Mouse (Mus musculus) adrenal gland, adult 18-20 months (tissue): ENCODE measurements around the gene Ptpn12. TPM values are rescaled to one million over a fixed set of nuclear protein-coding genes. Genes with fewer than 3 reads are reported as not detected.

Source experiments
- DNase-seq, 2 experiments: peaks; one replicate each; pipeline ENCODE4 v3.0.0; 2021 to 2022; ENCODE audit warnings: low spot score in 2 of 2
- long read RNA-seq, 2 experiments: library from polyadenylated mRNA; stranded (forward); transcript quantifications; one replicate each; pipeline ENCODE4 v2.0.0; 2021
- total RNA-seq, 2 experiments: library from RNA; stranded (reverse); gene quantifications; 1 replicate in 1 of 2; 2 replicates in 1 of 2; pipeline ENCODE4 v1.2.3; 2021

Ptpn12 gene
- total RNA-seq: 10 to 100 TPM; 54.9 to 55.1 TPM
- long read RNA-seq, experiment 1, transcript Ptpn12-201 (18 exons, 3,280 nt): major isoform, 9 of 20 reads
- long read RNA-seq, experiment 1, partial matches to known transcripts: 3 of 20 reads
- long read RNA-seq, experiment 1, other reads (novel, unspliced or antisense): 8 of 20 reads
- long read RNA-seq, experiment 2, transcript Ptpn12-201 (18 exons, 3,280 nt): major isoform, 12 of 39 reads
- long read RNA-seq, experiment 2, partial matches to known transcripts: 11 of 39 reads
- long read RNA-seq, experiment 2, other reads (novel, unspliced or antisense): 16 of 39 reads

GRCm38 (mm10) chr5:21055820-21056531 lies at the start of gene Ptpn12:
Gene Ptpn12, minus strand, starts transcription at chr5:21055911.
- DNase-seq: peak; percentile 96

DNA sequence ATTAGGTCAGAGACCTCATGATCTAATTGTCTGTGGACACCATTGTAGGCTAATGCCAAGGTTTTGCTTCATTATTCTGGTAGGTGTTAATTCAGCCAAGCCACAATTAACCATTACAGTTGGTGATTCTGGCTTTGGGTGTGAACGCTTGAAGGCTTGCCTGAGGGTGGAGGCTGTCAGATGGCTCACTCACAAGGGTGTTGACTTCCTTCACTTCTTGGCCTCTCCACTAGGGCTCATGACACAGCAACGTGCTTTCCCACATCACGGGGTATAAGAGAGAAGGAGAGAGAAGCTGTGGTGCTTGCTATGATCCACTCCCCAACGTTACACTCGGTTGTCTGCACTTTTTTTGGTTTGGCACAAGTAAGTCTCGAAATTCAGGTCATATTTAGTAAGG lies 35.5 kb upstream of the Ptpn12 start:
- DNase-seq: no peak

GRCm38 (mm10) chr5:21057217-21057616 lies 1.5 kb upstream of the Ptpn12 start:
- DNase-seq: no peak

DNA sequence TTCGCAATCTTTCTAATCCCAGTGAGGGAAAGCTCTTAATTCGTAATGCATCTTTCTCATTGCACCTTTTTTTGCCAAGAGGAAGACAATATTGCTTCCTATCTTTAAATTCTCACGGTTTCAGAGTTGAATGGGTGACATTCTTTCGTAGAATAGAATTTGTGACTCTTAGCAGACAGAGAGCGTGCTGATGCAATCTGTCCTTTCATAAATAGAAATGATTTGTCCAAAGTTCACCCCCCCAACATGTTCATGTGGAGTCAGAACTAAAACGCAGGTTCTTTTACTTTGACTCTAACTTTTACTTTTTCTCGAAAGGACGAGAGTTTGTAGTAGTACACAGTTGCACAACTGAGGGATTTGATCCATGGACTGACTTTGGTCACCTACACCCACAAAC lies 884 bp upstream of the Ptpn12 start:
- DNase-seq: no peak

DNA sequence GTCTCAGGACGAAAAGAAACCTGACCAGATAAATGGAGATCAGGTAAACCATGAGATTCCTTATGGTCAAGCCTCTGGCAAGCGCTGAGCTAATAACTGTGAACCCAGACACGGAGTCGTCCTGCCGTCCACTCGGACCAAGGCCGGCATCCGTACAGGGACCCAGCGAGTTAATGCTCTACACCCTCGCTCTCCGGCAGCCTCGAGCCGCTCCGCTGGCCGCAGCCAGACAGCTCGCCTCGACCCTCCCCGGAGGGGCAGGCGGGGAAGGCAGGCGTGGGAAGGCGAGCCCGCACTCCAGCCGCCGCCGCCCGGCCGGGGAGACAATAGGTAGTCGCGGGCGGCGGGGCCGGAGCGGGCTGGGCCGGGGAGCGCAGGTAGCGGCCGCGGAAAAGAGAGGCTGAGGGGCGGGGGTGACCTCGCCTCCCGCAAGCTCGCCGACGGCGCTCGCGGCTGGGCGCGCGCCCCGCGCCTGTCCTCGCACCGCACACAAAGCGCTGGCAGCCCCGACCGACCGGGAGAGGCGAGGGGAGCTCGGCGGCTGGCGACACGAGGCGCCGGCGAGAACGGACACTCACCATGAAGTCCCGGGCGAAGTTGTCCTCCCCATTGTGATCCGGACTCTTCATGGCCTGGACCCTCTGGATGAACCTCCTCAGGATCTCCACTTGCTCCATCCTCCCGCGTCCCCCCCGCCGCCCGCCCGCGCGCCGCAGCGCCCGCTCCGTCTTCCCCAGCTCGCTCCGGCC lies 466 bp downstream of the Ptpn12 start:
- DNase-seq: peak; percentile 58 to 63

DNA sequence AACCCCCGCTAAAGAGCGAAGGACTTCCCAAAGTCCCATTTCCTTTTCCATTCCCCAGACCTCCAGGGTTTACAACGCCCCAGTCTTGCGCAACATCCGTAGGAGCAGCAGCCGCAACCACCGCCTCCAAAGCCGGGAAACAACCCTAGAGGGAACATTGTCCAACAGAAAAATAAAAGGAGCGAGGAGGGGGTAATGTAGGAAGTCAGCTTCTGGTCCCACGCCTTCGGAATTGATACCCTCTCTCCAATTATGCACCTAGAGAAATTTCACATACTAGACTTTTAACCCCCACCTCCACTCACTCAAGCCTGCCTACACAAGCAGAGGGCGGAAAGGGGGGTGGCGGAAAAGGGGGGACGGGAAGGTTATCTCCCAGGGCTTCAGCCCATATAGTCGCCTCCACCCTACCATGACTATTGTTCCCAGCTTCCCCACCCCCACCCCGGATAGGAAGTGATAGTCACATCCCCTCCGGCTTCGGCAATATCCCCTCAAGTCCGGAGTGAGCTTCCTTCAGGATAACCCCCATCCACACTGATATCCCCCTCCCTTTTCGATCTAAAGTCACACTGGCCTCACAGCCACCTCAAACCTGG lies 1.1 kb downstream of the Ptpn12 start:
- DNase-seq: peak; percentile 71 to 75

GRCm38 (mm10) chr5:21053571-21054307 lies 2.0 kb downstream of the Ptpn12 start:
- peak in 1 of 2 experiments; percentile 16 for DNase-seq

DNA sequence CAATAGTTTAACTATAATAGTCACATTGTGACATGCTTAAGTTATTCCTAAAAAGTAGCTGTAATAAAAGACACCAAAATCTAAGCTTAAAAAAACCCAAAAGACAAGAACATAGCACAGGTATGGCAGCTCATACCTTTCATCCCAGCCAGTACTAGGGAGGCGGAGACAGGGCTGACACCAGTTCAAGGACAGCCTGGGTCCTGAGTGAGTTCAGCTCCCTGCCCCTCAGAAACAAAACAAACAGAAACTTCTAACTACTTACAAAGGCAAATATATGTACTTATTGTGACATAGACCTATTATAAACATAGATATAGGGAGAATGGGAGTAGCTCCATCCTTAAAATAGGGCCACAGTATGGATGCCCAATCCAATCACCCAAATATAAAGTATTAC lies 3.2 kb downstream of the Ptpn12 start:
- DNase-seq: no peak

DNA sequence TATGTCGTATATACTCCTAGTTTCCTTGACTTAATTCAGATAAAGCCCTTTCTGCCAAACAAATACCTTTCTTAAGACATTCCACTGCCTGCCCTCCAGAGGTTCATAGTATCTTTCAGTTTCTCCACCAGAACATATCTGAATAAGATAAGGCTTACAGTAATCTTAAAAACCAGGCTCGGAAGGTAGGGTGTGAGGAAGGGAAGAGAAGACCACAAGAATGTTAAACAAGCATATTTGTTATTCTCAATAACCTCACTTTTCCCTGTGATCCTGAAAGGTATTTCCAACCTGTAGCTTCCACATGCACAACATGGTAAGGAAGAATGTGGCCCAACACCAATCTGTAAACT lies 5.0 kb downstream of the Ptpn12 start:
- DNase-seq: no peak

GRCm38 (mm10) chr5:21050061-21050769 lies 5.5 kb downstream of the Ptpn12 start:
- no peak for DNase-seq

DNA sequence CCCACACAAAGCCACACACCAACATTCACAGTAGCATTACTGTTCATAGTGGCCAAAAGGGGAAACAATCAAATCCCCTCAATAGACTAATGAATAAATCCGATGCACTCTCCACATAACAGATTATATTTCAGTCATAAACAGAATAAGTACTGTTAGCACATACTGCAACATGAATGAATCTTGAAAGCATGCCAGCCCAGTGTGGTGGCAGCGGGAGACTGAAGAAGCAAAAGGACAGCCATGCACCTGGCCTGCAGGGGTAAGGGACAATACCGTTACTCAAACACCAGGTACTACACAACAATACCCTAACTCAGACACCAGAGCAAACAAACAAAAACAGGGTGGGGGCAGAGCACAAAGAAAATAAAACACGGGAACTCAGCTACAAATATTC lies 6.7 kb downstream of the Ptpn12 start:
- no peak for DNase-seq

DNA sequence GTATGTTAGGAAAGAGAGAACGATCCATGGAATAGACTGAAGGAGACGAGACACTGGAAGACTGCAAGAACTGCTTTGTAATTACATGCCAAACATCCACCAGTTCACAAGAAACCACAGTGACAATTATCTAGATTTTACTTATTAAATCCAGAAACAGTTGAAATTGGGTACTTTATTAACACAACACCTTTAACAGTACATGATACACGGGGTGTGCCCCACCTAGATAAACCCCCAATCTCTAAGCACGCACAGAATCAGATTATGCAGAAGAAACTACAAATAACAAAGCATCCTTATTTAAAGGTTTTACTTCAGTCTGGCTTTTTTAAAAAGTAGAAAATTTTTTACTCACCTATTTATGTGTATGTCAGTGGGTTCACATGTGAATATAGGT lies 8.6 kb downstream of the Ptpn12 start:
- no peak for DNase-seq

DNA sequence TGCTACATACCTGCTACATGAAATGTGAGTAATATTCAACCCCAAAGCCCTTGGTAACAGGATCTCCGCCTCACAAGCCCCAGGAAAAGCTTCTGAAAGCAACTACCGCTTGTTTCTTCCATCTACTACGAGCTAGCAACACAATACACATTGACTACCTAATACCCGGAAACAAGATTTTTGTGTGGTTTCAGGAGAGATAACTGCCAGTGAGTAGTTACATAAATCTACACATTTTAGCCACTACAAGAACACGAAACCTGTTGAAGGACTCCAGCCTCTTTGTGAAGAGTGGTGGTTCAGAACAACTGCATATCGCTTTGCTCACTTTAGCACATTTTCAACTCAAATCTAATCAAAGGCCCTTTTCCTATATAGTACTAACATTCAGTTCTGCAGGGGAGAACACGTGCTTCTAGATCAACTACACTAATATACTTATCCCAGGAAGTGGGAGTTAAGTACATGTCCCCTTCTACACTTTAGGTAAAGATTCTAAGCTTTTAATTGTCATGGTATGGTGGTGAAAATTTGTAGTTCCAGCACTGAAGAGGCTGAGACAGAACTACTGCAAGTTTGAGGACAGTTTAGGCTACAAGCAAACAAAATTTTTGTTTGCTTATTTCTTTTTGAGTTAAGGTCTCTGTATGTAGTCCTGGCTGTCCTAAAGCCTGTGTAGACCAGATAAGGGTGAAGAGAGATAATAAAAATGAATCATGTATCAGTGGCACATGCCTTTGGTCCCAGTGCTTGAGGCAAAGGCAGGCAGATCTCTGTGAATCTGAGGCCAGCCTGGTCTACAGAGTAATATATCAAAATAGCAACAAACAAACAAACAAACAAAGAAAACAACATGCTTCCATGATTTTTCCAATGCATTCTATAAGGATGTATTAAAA lies 9.3 kb downstream of the Ptpn12 start:
- no peak for DNase-seq

DNA sequence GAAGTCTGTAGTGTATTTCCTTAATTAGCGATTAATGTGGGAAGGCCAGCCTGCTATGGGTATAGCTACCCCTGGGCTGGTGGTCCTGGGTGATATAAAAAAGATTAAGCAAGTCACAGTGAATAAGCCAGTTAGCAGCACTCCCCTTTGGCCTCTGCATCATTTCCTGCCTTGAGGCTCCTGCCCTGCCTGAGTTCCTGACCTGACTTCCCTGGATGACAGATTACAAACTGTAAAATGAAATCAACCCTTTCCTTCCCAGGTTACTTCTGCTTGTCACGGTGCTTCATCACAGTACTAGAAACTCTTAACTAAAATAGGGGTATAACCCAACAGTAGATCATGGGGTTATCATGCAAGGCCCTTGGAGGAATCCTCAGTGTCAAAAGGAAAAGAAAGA lies 10.2 kb downstream of the Ptpn12 start:
- DNase-seq: no peak

DNA sequence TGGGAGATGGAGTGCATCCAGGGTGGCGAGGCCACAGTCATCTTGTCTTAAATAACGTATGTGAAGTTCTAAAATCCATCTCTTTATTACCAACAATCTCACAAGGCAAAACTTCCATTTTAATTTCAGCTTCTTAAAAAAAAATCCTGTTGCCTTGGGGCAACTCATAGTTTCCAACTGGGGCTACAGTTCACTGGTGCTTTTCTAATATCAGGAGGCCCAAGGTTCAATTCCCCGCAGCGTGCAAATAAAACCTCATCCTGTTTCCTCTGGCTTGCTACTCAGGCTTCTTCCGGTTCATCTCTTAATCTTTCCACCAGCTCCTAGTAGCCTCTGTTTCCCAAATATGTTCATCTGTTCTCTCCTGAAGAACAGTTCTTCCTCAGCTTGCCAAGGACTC lies 17.6 kb downstream of the Ptpn12 start:
- no peak for DNase-seq

GRCm38 (mm10) chr5:21035689-21036480 lies 19.8 kb downstream of the Ptpn12 start:
- DNase-seq: no peak

- DNase-seq: no peak
Observed at GRCm38 (mm10) chr5:21034388-21034966, 21.2 kb downstream of the Ptpn12 start.

DNA sequence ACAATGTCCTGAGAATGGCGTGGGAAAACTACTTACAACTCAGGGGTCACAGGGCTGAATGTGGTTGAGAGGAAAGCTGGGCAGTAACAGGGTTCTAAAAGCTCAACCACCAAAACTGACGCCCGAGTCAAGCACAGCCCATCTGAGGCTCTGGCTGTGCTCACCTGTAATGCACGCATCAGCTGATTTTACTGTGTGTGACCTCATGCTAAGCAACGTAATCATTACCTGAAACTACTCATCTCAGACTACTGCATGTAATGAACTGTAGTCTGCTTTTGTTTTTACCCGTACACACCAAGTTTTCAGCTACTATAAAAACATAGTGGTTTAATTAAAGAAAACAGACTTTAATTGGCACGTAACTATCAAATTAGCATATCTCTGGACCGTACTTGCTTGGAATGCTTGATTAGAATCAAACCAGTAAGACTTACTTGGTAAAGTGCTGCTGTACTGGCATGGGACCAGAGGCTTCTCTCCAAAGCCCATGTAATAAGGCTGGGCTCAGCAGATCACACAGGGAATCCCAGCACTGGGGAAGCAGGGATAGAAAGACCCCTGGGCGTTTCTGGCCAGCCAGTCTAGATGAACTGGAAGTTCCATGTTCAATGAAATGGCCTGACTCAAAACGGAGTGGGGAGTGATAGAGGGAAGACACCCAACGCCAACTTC lies 22.2 kb downstream of the Ptpn12 start:
- DNase-seq: no peak
